Mouse (Mus musculus) kidney, postnatal 14 days (tissue): ENCODE results near the gene Chd1.

Experiments used
- DNase-seq: peaks from one replicate; pipeline ENCODE4 v3.0.0; 2022; ENCODE audit warnings: mixed read lengths

The Chd1 gene

GRCm38 (mm10) chr17:15704475-15705300 is at the start of gene Chd1:
TSS of gene Chd1 (plus strand) at chr17:15704967.
- peak; percentile 94 for DNase-seq

- peak; percentile 45 for DNase-seq
These were observed 47.7 kb upstream of the Chd1 start for GRCm38 (mm10) chr17:15656881-15657607.

- DNase-seq: no peak
These were observed 31.9 kb upstream of the Chd1 start for GRCm38 (mm10) chr17:15672870-15673269.

- DNase-seq: no peak
These were observed 26.7 kb upstream of the Chd1 start for GRCm38 (mm10) chr17:15677970-15678645.

- DNase-seq: no peak
These were observed 24.7 kb upstream of the Chd1 start for GRCm38 (mm10) chr17:15679966-15680630.

- no peak for DNase-seq
These were observed 24.1 kb upstream of the Chd1 start for GRCm38 (mm10) chr17:15680661-15681060.

GRCm38 (mm10) chr17:15686396-15686795 is 18.4 kb upstream of the Chd1 start:
- DNase-seq: no peak

GRCm38 (mm10) chr17:15690304-15690703 is 14.5 kb upstream of the Chd1 start:
- no peak for DNase-seq

GRCm38 (mm10) chr17:15695566-15695965 is 9.2 kb upstream of the Chd1 start:
- DNase-seq: no peak

- DNase-seq: no peak
These were observed 5.8 kb upstream of the Chd1 start for GRCm38 (mm10) chr17:15698956-15699355.

GRCm38 (mm10) chr17:15701505-15701904 is 3.3 kb upstream of the Chd1 start:
- DNase-seq: no peak

GRCm38 (mm10) chr17:15704158-15704474 is 651 bp upstream of the Chd1 start:
- no peak for DNase-seq

- peak; percentile 61 for DNase-seq
These were observed 827 bp downstream of the Chd1 start for GRCm38 (mm10) chr17:15705303-15706284.

- no peak for DNase-seq
These were observed 9.7 kb downstream of the Chd1 start for GRCm38 (mm10) chr17:15714507-15714906.

- peak; percentile 28 for DNase-seq
These were observed 10.5 kb downstream of the Chd1 start for GRCm38 (mm10) chr17:15715013-15715902.

GRCm38 (mm10) chr17:15715940-15716339 is 11.2 kb downstream of the Chd1 start:
- DNase-seq: no peak

- no peak for DNase-seq
These were observed 16.1 kb downstream of the Chd1 start for GRCm38 (mm10) chr17:15720841-15721240.

- no peak for DNase-seq
These were observed 18.5 kb downstream of the Chd1 start for GRCm38 (mm10) chr17:15723291-15723690.

GRCm38 (mm10) chr17:15723866-15724475 is 19.2 kb downstream of the Chd1 start:
- DNase-seq: peak; percentile 59

- DNase-seq: no peak
These were observed 26.9 kb downstream of the Chd1 start for GRCm38 (mm10) chr17:15731706-15732105.
